Mouse (Mus musculus) spleen, embryonic (tissue): ENCODE data around the gene Chl1.

Source experiments
- CTCF ChIA-PET: fragments of 350-600 bp; sonication (Branson Sonifier 250); formaldehyde crosslinking; loops from one replicate; lab custom pipeline; 2022; lab: Charles Lee

Gene Chl1

DNA sequence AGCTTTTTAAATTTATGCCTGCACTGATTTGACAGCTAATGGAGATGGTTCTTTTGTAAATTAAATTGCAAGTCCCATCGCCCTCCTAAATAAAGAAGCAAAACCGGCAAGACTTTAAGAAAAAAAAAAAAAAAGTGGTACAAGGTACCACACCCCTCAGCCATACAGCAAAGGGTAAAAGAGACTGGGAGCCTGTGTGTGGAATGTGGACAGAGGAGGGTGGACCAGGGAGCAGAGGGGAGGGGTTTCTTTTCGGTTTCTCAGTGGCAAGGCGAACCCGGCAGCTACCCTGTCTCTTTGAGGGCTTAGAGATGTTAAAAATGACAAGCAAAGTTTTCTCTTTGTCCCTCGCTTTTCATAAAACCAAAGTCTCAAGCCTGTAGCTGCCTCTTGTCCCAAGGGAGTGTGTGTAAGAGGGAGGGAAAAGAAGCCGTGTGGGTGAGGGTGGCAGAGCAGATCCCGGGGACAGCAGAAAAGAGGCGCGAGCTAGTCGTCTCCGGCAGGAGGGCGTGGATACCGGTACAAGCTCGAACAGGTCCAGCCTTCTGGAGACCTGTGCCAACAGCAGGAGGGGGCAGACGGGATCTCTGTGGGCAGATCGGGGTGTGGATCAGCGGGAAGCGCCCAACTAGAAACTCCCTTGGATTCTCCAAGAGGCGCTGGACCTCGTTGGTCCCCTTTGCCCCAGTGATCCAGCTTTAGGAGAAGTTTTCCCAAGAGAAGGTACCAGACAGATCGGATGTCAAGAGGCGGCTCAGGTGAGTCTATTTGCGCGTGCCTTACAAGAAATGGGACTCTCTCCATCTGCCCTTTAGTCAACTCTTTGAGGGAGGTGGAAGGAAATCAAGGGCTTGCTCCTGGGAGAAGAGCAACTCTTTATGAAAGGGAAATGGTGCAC lies at the start of gene Chl1:
Gene Chl1 (plus strand): TSS at position 195 of the 898 bp plus-strand sequence.
- CTCF ChIA-PET = interaction anchor here (0.7 kb wide), 1 partner anchor 18 kb away, joined by 8 read pairs; no protein-coding TSS in a partner anchor

DNA sequence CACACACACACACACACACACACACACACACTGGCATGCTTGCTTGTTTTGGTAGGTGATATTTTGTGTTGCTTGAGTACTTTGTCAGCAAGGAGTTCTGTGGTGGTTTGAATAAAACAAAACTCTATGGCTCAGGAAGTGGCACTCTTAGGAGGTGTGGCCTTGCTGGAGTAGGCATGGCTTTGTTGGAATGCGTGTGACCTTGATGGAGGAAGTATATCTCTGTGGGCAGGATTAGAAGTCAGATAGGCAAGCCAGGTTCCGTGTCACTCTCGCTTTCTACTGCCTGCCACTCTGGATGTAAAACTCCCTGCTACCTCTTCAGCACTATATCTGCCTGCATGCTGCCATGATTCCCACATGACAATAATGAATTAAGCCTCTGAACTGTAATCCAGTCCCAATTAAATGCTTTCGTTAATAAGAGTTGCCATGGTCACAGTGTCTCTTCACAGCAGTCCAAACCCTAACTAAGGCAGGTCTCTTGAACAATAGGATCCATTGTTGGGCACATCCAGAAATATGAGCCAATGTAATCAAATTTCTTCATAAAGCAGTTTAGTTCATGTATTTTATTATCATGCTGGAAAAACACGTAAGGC lies 44.8 kb upstream of the Chl1 start:
- CTCF ChIA-PET = no interaction called here

DNA sequence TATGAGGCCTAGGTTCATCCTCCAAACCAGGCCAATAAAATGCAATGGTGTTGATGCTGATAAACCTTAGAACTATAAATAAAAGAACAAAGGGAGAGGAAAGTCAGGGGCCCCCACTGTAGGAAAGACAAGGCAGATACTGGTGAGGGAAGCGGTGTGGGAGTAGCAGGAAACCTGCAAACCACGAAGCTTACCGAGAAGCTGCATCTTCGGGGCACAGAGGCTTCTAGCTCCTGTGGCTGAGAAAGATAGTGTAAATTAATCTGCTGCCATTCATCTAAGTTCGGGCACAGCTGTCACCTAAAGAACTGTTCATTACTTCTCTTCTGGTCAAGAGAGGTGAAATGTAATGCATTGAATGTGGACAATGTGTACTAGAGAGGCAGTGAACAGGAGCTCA lies 37.1 kb upstream of the Chl1 start:
- CTCF ChIA-PET = no interaction called here

DNA sequence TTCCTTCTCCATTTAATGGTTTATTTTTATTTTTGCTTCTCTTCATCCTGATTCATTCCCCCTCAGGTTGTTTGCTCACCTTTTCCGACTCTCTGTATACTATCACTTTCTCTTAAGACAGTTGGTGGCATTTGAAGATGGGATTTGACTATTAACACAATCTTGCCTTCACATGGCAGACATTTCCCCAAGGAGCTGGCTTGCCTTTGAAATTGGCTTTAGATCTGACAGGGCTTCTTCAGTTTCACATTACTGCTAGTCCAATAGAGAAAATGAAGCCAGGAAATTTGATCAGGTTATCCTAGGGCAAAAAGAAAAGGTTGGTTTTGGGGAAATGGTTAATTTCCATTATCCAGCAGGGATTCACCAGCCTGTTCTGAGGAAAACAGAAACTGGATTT lies 23.2 kb upstream of the Chl1 start:
- CTCF ChIA-PET = no interaction called here

DNA sequence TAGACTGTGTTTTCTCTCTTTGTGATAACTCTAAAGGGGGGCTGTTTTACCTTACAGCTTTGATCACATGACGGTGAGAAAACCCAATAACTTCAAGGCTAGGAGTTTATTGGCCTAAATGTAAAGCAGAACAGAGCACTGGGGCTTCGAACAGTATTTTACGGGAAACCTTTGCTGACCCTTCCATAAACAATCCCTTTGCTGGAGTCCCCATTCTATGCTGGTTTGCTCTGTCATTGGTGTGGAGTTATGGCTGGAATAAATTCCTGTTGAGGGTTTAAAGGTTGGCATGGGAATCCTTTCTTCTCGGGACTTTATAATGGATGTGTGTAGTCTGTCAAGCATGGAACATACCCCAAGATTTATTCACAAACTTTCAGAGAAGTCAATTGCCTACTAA lies 12.0 kb upstream of the Chl1 start:
- CTCF ChIA-PET = no interaction called here

DNA sequence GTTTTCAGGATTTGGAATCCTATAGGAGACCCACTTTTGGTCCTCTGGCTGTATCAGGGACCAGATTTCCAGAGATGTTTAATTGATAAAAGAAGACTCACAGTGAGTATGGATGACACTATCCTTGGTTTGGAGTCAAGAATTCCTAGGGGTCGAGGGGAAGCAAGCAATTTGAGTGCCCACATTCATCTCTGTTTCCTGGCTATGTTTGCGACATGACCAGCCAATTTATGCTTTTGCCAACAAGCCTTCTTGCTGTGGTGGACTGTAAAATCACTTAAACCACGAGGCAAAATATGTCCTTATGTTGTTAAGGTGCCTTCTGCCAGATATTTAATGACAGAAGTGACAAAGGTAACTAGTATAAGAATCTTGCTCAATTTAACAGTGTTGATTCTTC lies 6.3 kb upstream of the Chl1 start:
- CTCF ChIA-PET = no interaction called here

DNA sequence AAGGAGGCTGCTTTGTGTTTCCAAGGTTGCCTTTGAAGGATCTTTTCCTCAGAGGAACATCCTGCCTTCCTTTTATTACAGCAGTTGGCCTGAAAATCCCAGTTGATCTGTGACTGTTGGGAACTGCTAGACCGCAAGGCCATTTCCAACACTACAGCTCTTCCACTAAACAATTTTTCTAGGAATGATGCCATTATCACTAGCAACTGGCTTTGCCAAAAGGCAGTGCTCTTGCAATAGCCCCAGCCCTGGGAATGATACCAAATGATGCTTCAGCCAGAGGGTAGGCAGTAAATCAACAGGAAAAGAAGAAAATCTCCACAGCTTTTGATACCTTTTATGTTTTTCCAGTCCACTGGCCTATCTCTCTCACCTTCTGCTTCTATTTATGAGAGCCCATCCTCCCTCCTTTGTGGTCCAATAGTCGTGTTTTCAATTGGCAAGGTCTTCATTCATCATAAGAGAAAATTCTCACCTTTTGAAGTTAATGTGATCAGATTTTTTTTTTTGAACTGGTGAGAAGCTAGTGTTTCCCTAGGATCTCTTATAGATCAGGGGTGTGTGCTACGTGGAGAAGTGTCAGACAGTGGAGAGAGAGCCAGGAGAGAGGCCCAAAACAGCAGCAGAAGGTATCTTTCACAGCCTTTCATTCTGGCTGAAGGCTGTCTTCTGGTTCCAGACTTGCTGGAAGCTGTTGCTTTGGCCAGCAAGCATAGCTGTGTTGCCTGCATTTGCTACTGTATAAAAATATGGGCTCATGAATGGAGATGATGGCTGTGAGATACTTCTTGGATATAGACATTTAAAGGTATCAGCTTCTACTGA lies 2.4 kb upstream of the Chl1 start:
- CTCF ChIA-PET = no interaction called here

DNA sequence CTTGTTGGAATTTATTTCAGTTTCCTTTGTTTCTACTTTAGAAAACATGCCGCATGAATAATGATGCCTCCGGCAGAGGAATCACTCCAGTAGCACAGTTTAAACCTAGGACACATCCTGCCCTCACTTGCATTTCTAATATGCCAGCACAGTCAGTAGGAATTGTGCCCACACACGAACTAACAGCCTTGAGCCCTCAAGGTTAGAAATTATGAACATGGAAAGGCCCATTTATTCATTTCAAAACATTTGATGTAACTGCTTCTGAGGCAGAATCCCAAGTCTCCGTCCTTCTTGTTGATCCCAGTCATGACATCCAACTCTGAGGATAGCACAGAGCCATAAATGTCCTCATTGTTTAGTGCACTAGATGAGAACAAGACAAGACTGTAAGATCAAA lies 790 bp upstream of the Chl1 start:
- CTCF ChIA-PET = interaction anchor here (0.7 kb wide), 1 partner anchor 19 kb away, joined by 8 read pairs; no protein-coding TSS in a partner anchor

DNA sequence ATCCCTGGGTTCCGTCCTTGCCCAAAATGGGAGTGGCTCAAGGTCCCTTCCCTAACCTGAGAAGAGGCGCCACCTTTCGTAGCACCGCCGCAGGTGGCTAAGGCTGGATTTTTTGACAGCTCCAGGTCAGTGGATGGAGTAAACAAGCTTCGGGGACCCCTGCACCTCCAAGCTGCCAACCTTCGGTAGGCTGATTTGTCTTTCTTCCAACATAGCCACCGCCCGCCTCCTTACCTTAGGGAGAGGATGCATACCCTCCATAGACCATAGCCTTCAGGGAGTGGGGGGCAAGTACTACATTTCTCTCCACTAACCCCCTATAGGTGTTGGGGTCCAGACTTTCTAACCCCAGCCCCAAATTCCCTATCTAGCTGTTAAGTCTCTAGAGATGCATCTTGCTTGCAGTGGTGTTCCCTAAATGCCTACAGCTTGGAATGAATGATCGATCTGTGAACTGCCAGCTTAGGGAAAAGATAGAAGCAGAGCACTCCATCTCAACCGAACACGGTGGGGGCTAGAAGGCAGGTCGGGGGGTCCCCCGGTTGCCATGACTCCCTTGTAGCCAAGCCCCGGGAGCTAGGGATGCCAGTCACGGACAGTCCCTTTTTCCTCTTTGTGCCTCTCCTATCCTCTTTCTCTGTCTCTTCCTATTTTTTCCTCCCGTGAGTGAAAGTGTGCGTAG lies 1.0 kb downstream of the Chl1 start:
- CTCF ChIA-PET = no interaction called here

DNA sequence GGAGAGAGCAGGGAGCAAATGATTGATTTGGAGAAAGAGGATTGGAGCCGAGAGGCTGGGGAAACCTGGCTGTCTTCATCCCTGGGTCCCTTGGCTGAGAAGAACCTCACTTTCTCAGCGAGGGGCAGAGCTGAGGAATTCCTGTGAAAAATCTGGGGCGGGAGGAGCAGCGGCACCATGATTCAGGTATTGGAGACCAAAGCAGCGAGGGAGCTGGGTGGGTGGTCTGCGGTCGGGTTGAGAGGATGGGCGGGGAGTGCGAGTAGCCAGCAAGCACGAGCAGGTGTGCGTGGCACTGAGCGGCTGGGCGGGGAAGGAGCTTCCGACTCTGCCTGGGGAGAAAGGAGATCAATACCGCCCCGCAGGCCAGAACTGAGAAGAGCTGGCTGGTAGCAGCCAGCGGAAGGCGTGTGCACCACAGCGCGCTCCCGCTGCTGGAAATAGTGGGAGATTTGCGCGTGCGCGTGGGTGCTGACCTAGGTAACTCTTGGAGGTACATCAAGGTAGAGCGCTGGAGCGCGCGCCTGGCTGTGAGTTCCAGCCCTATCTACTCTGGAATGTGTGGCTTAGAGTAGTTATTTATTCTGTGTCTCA lies 1.7 kb downstream of the Chl1 start:
- CTCF ChIA-PET = no interaction called here

DNA sequence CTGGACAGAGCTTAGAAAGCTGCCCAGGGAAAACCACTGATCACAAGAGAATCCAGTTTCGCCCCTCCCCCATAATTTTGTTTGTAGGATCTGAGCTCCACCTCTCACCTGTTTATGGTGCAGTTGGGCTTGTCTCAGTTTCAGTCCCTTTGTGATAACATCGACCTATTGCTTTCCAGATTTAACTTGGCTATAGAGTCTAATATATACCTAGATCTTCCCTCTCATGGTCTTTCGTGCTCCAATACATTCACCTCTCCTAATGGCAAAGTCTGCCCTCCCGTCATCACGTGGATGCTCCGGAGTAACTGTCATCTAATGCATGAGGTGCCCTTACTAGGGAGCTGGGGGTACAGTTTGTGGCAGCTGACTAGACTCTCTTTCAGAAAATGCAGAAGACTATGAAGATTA lies 2.5 kb downstream of the Chl1 start:
- CTCF ChIA-PET = no interaction called here

DNA sequence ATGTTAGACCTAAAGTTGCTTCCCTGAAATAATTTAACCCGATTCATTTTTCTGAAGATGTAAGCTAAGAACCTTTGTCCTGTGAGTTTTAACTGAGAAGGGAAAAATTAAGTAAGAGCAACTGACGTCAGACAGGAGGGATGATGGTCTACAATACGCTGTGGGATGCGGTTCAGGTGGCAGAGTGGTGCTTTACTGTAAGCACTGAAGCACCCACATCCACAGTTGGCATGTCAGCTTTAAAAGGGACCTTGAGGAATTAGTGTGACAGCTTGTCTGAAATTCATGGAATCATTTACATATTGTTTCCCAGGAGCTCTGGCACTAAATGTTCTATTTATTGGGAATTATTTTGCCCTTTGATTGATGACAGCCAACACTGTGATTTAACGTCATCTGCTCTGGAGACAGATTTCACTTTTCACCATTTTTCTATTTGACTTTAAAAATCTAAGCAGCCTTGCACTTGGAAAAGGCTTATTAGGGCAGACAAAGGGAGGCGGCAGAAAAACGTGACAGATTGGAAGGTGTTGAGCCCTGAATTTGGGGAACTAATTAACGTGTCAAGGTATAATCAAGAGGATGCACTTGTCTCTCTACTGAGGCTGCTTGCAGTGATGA lies 3.3 kb downstream of the Chl1 start:
- CTCF ChIA-PET = no interaction called here

DNA sequence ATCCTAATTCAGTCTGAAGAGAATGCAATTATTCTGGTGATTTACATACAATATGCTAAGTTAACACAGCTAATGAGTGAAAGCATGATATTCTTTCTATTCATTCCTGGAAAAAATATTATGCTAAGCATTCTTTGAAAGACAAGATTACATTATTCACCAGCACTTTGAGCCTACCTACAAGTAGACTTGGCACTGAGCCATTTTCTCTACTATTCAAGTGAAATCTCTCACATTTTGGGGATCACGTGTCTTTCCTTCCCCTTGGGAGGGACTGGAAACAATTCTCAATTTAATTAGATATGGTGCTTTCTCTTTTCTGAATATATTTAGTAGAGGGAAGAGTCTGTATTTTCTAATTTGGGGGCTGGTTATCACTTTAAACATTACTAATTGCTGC lies 4.0 kb downstream of the Chl1 start:
- CTCF ChIA-PET = no interaction called here

DNA sequence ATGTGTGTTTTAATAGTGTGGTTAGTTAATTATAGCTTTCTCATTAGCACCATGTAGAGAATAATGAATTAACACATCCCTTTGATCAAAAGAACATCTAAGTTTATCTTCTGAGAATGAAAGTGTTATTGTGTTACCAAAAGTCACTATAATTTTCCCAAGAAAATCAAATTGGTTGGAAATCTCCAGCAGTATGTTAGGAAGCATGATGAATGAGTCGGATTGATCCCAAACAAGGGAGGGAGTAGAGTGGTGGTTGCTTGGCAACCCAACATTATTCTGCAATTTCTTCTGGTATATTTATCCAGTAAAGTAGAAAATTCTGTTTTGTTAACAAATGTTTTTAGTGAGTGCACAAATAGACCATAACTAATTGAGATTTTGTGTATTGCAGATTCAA lies 4.4 kb downstream of the Chl1 start:
- CTCF ChIA-PET = no interaction called here

DNA sequence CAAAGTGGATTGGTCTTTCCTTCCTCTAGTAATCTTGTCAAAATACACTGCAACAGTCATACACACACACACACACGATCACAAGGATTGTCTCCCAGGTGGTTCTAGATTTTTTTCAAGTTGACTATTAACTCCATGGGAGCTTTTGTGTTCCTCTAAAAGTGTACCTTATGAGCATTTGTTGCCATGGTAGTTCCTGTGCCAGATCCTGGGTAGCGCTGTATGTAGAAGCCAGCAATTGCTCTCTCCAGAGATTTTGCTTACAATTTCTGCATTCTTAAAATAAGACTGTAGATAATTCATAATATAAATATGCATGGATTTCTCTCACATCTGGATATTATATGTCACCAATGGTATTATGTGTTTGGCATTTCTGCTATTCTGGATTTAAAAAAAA lies 9.2 kb downstream of the Chl1 start:
- CTCF ChIA-PET = no interaction called here

DNA sequence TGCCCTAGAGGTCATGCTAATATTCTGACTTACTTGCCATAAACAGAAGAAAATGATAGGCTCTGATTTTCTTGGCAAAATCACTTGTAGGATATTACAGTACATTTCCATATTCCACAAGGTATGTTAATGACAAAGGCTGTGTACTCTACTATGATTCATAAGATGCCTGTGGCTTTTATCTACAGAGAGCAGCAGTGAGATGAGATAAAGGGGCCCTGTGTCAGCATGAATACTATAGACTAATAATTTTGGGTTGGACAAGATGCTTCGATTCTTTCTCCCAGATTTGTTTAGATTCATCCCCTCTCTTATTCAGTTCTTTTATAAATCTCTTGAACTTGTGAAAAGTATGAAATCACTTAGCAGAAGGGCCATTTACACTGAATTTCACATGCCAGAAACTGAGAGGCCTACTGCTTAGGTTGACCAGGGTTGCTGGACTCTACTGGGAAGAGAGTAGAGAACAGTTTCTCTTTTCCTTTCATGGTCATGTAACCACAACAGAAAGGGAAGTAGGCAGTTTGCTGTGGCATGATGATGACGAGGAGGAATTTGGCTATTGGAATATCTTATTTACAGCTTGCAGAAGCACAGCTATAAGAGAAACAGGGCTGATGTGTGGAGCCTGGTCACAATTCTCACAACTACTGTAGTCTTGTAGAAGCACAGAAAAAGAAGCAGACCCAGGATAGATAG lies 15.1 kb downstream of the Chl1 start:
- CTCF ChIA-PET = no interaction called here

DNA sequence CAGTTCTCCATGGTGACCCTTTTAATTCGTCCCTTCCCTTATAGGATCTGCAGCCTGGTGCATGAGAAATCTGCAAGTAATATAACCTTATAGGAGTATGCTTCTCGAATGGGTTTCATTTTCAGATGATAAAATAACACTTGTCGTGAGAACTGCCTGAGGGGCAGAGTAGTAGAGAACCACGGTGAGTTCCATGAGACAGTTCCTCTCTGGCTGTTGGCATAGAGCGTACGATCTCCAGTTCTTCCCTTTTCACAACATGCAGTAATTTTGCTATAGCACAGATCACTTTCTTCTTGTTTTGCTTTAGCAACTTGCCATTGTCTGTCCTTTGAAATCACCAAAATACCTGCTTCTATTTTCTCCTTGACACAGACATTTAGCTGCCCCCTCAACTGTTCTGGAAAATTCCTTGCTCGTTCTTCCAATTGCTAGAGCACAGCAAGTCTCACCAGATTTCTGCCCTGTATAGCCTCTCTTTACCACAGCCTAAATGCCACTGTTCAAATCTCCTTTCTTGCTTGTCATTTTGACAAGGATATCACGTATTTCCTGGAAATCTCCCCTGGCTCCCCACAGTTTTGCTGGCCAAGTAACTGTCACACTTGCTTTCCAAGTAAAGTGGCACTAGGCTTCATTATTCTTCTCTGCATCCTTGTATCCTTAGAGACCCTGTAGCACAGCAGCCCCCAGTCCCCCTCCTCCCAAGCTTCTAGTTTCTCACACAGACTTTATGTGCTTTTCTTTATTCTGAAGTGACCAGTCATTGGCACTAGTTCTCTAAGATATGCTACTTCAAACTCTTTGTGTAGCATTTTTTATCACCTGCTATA lies 16.8 kb downstream of the Chl1 start:
- CTCF ChIA-PET = no interaction called here

DNA sequence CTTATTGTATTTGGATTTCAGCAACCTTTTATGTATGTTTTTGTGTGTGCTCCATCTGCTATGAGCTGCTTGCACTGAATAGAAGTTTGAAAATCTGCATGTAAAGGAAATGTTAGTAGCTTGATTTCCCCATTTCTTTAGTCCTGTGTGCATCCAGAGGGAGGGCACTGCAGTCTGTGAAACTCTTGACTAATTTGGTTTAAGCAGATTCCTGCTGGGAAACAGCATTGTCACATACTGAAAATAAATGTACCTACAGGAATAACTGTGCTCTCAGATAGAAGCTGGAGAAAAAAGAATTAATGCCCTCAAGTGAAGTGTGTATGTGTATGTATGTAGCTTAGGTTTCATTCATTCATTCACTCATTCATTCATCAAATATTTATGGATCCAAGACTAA lies 22.7 kb downstream of the Chl1 start:
- CTCF ChIA-PET = no interaction called here

DNA sequence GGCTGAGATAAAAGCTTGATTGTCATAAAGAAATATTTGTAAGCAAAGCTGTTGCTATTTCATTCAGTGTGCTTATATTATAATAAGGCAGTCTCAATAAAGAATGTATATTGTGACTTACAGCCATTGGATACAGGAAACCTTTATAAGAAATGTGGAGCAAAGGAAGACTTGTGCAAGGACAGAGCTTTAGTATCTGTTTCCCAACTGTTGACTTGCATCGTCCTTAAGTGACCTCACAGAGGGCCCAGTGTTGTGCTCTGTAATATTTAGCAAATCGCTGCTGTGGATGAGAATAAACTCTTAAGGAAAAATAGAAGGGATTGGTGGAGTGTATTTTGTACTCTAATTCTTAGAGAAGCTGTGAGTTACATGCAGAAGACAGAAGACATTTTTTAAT lies 23.6 kb downstream of the Chl1 start:
- CTCF ChIA-PET = no interaction called here
